Mouse (Mus musculus) right cerebral cortex, postnatal 25 days (tissue): ENCODE data around the gene Mybph.
A peak's percentile ranks its signal among the peaks of the same experiment; 100 is the strongest.
"Not testable (repeated sequence)": the region's sequence is repeated elsewhere in the genome, so short reads cannot be mapped to it uniquely, and the experiment has no call there.

Experiments
- DNase-seq: peaks from one replicate; pipeline ENCODE4 v3.0.0; 2022

Mybph gene

DNA sequence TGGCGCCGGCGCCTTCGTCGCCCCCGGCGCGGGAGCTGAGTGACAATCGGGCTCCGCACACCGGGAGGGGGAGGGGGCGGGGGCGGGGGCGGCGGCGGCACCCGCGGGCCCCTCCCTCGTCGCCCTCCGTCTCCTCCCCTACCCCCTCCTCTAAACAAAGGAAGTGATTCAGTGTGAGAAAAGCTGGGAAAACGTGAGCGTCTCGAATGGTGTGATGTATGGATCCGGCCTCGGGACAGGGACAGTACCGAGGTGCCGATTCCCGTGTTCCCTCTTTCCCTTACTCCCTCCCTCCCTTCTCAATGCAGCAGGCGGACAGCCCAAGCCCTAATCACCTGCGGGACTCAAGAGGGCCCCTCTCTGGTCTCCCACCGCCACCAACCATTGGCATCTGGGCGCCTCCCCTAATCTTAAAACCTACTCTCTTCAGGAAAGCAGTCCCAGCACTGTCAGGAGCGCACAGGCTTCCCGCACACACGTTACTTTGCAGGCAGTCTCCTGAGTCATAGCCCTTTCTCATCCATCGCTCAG is 42.2 kb downstream of the Mybph start, which contains the start of gene Adora1:
Gene Adora1 (minus strand): TSS at position 41 of the 531 bp plus-strand sequence.
- DNase-seq: peak; percentile 56

DNA sequence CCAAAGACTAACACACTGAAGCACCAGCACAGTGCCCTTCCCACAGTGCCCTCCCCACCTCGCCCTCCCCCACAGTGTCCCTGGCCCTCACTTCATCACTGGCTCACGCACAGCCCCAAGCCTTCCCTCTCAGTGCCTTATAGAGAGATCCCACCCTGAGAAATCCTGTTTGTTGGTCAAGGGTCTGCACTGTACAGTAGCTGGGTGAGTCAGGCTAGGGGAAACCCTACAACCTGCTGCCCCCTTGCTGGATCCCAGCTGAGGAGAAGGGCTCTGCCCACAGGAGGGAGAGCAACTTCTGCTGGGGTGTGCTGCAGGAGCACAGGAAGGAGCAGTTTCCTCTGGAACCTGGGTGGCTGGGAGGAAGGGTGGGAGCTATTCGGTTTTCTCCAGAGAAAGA is 42.9 kb downstream of the Mybph start:
- no peak for DNase-seq

DNA sequence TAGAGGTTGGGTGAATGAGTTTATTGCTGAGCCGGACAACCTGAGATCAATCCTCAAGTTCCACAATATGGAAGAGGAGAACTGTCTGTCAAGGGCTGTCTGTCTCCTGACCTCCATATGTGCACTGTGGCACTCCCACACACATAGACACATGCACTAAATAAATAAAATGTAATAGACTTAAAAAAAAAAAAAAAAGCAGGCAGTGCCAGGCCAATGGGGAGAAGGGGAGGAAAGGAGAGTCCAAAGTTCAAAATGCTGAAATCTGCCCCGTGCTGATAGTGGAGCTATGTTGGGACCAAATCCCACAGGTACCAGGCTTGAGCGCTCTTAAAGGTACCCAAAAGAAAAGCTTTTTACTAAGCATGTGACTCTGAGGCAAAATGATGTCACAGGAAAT is 44.2 kb downstream of the Mybph start:
- DNase-seq: no peak

DNA sequence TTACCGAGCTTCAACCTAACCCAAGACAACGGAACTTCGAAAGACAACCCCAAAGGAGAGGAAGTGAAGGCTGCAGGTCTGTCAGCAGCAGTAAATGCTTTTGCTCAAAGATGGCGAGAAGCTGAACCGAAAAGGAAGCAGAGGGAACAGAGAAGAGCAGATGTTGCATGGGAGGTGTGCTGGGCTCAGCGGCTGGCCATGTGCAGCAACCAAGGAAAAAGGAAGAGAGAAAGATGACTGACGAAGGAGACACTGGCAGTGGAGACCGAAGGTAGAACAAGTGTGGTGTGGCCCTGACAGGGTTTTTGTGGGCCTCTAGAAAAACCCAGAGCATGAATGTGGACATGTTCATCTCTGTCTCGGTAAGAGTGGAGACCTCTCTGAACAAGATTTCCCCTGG is 47.5 kb downstream of the Mybph start:
- DNase-seq: no peak

DNA sequence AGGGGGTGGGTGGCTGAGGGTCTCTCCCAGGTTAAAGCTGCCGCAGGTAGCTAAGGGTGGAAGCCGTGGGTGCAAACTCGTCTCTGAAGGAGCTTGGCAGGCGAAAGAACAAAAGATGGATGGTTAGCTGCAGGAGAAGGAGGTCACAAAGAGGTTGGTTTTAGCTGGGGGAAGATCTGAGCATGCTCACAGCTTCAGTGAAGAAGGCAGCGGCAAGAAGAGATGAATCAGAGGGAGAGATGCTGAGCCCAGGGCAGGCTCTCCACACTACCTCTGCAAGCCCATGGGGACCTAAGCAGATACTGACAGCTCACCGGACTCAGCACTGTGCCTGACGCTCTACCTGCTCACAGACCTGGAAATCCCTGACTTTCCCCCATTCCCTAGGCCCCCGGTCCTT is 48.0 kb downstream of the Mybph start:
- DNase-seq: no peak

DNA sequence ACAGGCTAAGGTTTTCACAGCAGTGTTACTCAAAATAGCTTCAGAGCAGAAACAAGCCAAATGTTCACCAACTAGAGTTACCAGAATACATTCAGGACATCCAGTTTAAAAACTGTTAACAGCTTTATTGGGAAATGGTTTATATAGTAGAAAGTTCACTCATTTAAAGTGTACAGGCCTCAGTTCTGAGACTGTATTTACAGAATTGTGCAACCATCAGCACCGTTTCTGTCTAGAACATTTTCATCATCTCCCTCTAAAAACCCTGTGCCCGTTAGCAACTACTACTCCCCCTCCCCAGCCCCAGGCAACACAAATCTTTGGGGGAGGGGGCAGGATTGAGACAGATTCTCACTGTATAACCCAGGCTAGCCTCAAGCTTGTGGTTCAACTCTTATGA is 49.0 kb downstream of the Mybph start:
- DNase-seq: no peak

DNA sequence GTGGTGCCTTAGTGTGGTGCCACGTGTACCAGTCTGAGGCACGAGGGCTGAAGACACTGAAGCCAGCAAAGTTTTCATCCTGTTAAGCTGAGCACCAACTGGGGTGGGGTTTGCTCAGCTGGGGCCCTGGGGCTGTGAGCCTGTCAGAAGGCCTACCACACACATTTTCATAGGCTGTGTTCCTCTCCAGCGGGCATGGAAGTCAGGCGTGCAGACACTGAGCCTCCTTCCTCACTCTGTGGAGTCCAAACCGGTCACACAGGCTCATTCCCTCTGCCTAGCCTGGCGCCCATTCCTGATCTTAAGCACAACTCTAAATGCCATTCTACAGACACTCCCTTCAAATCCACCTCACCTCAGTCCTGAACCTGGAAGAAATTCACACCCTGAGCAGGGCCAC is 50.3 kb downstream of the Mybph start:
- DNase-seq: no peak

DNA sequence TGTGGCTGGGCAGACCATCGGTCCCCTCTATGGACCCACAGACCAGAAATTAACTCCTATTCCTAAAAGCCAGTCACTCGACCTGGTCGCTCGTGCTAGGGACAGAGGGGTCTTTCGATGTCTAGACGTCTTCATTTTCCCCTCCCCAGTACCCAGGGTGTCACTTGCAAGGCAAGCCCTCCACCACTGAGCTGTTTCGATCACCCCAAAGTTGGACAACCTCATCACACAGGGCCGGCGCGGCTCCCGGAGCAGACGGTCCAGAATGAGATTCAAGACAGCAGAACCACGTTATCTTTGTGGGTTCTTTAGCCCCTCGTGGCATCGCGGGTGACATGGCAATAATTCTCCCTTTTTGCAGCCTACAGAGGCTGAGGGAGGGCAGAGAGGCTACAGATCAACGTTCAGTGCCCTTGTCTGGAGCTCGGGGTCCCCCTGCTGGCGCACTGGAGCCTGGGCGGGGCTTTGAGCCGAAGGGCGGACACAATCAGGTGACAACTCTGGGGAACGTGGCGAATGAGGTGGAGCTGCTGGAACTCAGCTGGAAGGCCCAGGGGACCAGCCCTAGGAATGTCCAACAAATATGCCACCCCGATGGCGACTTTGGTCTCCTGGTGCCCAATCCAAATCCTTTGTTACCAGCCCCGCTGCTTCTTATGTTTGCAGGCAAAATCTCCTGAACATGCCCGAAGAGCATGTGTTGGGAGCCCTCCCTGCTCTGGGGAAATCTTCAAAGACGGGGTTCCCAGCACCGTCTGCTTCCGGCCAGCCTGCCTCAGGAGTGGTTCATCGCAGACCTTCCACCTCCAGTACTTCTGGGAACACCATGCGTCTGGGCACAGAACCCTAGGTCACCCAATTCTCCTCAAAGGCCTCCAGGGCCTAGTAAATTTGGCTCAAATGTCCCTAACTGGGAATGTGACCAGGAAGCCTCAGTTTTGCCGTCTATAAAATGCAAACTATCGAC is 51.0 kb downstream of the Mybph start:
- peak; percentile 86 for DNase-seq

DNA sequence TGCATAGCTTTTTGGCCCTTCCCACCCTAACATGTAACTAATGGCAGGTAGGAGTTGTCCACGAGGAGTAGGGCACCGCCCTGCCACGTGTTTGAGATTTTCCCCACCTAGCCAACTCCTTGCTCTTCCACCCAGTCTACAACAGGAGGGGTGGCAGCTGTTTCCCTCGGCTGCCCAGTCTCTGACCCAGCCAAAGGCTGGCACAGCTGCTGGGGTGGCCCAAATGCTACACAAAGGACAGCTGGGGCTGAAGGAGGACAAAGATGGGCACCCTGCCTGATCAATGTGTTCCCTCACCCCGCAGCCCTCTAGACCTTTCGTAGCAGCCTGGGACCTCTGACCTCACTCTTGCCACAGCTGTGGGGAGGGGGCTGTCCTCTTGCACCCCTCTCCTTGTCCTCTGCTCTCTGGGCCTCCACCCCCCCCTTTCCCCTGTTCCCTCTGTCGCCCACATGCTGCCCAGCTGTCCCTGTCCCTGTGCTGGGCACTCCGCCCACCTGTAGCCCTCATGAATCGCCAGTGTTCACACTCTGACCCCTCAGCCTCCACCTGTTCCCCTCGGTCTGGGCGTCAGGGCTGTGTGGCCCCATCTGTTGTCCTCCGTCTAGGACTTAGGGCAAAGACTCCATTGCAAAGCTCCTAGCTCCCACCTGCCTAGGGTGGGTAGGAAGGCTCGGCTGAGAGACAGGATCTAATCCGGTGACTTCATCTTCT is 51.9 kb downstream of the Mybph start:
- no peak for DNase-seq

DNA sequence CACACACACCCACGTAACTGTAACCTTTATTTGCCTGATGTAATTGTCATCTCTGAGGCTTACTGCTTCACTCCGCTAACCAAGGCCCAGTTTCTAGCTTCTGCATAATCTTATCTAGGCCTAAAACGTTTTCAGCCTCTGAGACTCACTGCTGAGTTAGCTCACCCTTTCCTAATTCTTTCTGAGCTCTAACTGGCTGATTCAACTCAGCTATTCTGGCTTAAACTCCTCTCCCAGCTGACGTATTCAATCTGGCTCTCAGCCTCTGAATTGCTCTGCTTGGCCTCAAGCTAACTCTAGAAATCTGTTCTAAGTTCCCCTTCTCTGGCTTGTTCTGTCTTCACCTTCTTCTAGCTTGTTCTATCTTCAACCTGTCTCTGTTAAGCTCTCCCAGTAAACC is 53.3 kb downstream of the Mybph start:
- no peak for DNase-seq

DNA sequence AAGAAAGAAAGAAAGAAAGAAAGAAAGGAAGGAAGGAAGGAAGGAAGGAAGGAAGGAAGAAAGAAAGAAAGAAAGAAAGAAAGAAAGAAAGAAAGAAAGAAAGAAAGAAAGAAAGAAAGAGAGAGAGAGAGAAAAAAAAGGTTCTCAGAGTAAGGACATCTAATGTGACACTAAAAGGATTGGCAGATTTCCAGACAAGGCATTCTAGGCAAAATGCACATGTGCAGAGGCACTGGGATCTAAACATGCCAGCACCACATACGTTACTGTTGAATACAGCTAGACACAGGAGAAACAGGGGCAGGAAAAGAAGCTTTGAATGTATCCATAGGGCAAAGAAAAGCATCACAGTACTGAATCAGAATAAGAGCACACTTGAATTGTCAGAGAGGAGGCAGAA is 56.4 kb downstream of the Mybph start:
- not testable (repeated sequence) for DNase-seq
